Comparison of ENCODE assay signal across 21 mouse cellular contexts in the genomic region with DNA sequence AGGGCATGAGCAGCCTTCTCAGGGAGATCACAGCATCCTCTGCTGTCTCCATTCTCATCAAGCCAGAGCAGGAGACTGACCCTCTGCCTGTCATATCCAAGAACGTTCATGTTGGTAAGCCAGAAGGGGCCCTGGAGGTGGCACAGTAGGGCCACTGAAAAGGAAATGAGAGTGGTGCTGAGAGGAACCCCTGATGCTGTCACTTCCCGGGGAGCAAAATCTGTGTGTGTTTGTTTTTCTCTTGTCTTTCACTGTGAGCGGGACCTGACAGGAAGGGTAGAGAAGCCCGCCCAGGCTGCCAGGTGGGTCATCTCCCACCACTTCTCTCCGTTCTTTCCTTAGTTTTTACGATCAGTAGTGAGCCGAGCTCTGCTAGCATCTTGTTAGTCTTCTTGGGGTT.
"Had no signal": no experiment of that assay in that cellular context is flagged by ENCODE, and none has a peak within 500 bp of the region (broad histone marks: within the 10 kb centered on the region; RNA-seq: fewer than 3 reads in every experiment).

No protein-coding gene starts in this region.

- H3K4me3 ChIP-seq: liver, embryonic 12.5 days; midbrain, embryonic 10.5 days; midbrain, embryonic 12.5 days; myocyte; neural tube, embryonic 13.5 days; neural tube, embryonic 15.5 days; stomach, embryonic 15.5 days had no signal

- H3K4me1 ChIP-seq: liver, embryonic 12.5 days; midbrain, embryonic 10.5 days; midbrain, embryonic 12.5 days; neural tube, embryonic 13.5 days; neural tube, embryonic 15.5 days; stomach, embryonic 15.5 days had no signal

- H3K27ac ChIP-seq: liver, embryonic 12.5 days; liver, embryonic 14.5 days; midbrain, embryonic 10.5 days; midbrain, embryonic 12.5 days; neural tube, embryonic 13.5 days; neural tube, embryonic 15.5 days; stomach, embryonic 15.5 days; stomach, postnatal 0 days had no signal

- DNase-seq: lung, adult 18-20 months; lung, embryonic 14.5 days; lung, postnatal 10 days; lung, postnatal 4 days; midbrain, embryonic 14.5 days; retina, postnatal 1 day; right cerebral cortex, adult 18-20 months; right cerebral cortex, postnatal 25 days; right cerebral cortex, postnatal 4 days; thymus, adult 18-20 months; thymus, postnatal 14 days; thymus, postnatal 36 days had no signal
